Mouse (Mus musculus) erythroblast, embryonic 14.5 days (primary cell): ENCODE data around the gene Chst5.

ENCODE experiments used
- GATA1 ChIP-seq: IDR thresholded peaks from 2 replicates; pipeline ENCODE4 v1.6.1; 2012; ENCODE audit warnings: low read length, inconsistent platforms, mixed read lengths
- TAL1 ChIP-seq: IDR thresholded peaks from 3 replicates; pipeline ENCODE4 v1.6.1; 2012; ENCODE audit warnings: low read length, inconsistent platforms, mixed read lengths

DNA sequence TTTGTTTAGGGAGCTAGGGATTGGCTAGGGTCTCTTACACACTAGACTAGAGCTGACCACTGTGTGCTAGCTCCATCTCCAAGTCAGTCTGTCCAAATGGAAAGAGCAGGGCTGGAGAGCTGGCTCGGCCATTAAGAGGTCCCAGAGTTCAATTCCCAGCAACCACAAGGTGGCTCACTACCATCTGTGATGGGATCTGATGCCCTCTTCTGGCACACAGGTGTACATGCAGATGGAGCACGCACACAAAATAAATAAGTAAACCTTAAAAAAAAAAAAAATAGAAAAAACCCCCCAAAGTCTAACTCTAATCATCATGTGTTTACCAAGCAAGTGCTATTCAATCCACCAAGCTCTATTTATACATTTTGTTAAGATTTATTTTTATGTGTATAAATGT, 9.4 kb upstream of the Chst5 start:
- TF ChIP-seq GATA1 (no peak), TAL1 (no peak)
